Mouse (Mus musculus): ENCODE data around the gene Gm28051. TPM values are rescaled to one million over a fixed set of nuclear protein-coding genes. Genes with fewer than 3 reads are reported as not detected.
A peak's percentile ranks its signal among the peaks of the same experiment; 100 is the strongest.

The Gm28051 gene
- total RNA-seq, 2 experiments from 2014 or later = not detected

DNA sequence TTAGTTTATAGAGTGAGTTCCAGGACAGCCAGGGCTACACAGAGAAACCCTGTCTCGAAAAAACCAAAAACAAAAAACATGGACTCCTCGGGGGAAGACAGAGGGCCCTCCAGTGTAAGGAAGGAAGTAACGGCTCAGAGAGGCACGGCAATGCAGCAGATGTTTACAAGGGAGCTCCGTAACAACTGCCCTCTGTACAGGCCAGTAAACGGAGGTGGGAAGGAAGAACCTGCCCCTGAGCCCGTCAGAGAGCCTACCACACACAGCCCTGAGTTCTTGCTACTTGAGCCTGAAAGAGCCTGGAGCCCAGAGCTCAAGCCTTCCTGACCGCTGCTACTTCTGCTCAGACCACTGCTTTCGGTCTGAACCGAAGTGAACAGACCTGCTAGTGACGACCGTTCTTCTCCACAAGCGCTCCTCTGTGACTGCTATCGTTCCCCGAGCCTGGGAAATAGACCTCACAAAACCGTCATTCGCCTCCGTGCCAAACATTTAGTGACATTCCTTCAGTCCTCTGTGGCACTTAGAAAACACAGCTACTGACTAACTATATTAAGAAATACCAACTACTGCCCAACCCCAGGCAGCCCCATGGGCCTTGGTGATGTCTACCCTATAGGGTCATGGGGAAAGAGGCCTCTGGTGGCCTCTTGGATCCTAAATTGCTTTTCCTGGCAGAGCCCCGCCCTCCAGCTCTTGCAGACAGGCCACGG, 44.3 kb downstream of the Gm28051 start:
- no peak for DNase-seq
- intact Hi-C loops (cut with DNase I) = no loop called here

- intact Hi-C loops (cut with DNase I) = no loop called here
- DNase-seq = no peak
Measured at GRCm38 (mm10) chr12:102710851-102711375, 46.7 kb downstream of the Gm28051 start.

DNA sequence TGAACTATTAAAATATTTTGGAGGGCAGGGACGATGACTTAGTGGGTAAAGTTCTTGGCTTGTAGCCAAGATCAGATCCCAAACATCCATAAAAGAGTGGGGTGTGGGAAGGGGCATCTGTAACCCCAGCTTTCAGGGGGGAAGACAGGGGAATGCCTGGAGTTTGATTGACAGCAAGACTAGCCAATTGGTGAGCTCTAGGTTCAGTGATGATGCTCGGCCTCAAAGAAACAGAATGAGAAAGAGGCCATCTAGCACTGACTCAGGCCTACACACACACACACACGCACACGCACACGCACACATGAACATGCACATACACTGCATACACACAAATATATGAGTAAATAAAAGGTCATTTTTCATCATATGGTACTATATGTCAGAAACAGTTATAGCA, 47.7 kb downstream of the Gm28051 start:
- intact Hi-C loops (cut with DNase I) = loop anchor here (5.0 kb wide), 1 partner anchor 188 kb away; no protein-coding TSS in a partner anchor
- DNase-seq = no peak

DNA sequence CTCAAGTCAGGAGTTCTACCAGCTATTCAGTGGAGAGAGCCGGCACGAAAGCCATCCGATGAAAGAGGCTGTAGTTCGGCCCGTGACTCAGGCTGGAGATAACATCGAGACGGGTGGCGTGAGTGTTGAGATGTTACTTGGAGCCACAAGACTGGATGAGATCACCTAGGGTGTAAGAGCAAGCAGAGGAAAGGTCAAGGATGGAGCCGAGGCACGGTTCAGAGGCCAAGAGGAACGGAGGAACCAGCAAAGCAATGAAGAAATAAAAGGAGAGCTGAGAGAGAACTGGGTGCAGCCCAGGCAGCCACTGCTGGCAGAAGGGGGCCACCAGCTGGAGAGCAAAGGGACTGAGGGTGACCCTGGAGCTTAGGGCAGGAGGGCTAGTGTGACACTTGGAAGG, 49.3 kb downstream of the Gm28051 start:
- no peak for DNase-seq
- intact Hi-C loops (cut with DNase I) = loop anchor here (1.0 to 5.0 kb wide), 2 partner anchors 129 to 186 kb away; no protein-coding TSS in a partner anchor

DNA sequence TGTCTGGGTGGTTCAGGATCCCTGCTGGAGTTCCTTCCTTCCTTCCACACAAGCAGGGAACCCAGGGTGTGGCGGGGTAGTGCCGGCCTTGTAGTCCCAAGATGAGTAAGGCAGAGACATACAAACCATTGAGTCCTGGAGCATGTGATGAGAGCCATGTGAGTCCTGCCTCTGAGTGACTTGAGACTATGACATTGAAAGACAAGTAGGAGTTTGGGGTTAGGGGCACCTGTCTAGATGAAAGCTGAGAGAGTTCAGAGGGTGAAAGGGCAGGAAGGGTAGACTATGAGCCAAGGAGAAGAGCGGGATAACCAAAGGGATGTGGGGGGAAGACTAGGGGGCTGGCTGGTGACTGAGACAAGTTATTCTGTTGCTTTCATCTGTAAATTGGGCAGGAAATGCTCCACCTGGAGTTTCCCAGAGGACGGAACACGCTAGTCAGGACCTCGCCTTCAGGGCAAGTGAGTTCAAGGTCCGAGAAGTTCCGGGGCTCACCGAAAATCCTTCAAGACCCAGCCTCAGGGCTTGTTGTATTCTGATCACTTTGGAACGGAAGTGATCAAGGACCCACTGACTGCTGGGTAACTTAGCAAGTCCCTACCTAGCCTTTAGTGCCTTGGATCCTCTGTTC, 50.6 kb downstream of the Gm28051 start:
- intact Hi-C loops (cut with DNase I) = loop anchor here (5.0 kb wide), 1 partner anchor 185 kb away; no protein-coding TSS in a partner anchor
- DNase-seq = no peak

DNA sequence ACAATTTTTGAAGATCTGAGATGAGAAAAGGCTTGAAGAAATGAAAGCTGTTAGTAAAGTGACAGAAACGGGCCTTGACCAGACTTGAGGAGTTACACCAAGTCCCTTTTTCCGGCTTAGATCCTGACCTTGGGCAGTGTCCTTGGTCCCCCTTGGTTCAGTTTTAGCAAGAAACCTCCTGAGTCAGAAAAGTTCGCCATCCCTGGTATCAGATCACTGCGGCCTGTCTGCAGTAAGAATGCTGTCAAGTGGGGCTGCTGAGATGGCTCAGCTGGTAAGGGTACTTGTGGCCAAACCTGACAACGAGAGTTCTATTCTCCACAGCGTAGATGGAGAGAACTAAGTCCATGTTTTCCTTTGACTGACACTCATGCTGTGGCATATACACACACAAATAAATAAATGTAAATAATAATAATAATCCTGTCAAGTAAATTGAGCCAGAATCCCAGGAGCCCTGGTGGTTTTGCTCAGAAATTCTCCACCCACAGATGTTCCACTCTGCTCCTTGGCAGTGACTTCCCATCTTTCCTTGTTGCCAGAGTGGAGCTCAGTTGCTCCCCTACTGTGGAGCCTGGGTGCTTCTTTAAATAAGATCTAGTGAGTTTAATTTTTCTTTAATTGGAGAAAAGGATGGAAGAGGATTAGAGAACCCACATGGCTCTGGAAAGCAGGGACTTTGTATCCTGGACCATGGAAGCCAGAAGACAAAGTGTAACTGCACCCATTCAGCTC, 51.5 kb downstream of the Gm28051 start:
- intact Hi-C loops (cut with DNase I) = loop anchor here (5.0 kb wide), 1 partner anchor 184 kb away; no protein-coding TSS in a partner anchor
- DNase-seq = no peak

GRCm38 (mm10) chr12:102705216-102705871, 52.2 kb downstream of the Gm28051 start:
- peak; percentile 89 to 90 for DNase-seq
- intact Hi-C loops (cut with DNase I) = loop anchor here (5.0 kb wide), 1 partner anchor 183 kb away; no protein-coding TSS in a partner anchor

DNA sequence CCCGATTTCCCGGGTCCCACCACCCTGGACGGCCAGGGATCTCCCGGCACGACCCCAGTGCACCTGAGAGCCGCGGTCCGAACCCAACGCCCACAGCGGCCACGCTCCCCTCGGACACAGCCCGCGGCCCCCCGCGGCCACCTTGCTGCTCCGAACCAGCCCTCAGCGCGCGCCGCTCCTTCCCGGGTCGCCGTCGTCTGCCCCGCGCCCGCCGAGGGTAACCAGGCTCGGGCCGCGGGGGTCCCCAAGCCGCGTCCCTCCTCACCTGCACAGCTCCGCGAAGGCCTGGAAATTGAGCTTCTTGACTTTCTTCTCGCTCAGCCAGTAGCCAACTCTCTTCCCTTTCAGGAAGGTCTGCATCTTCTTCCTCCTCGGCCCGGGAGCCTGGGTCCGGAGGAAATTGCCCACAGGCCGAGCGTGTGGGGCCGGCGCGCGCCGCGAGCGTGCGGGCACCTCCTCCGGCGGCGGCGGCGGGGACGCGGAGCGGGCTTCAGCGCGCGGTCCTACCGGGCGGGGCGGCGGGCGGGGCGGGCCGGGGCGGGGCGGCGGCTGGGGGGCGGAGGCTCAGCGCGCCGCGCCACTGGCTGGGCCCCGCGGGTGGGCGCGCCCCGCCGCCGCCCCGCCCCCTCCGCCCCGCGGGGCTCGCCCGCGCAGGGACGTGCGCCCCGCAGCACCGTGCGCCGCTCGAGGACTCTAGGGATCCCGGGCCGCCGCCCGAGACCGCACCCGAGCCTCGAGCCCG, 52.9 kb downstream of the Gm28051 start, which contains the start of gene Itpk1:
TSS of gene Itpk1 (minus strand) at position 474 of the 742 bp plus-strand sequence.
- intact Hi-C loops (cut with DNase I) = loop anchor here (5.0 kb wide), 1 partner anchor 182 kb away; no protein-coding TSS in a partner anchor
- peak; percentile 59 to 69 for DNase-seq

DNA sequence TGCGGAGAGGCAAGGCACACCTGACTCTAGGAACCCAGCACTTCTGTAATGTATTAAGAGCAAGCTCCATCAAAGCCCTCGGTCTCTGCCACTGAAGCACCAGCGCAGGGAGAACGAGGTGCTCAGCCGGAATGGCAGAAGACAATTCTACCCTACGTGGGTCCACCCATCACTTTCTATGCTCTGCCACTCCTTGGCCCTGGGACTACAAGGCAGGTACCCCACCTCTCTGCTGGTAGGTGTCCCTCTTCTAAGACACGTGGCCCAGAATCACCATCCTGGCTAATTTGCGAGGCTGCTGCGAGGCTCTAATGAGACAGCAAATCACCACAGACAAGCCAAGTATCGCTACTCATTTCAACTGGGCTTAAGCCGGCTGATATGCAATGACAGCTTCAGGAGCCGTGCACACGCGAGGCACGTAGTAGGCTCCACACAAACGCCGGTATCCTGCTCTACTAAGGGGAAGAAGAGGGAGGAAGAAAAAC, 53.6 kb downstream of the Gm28051 start:
- intact Hi-C loops (cut with DNase I) = no loop called here
- DNase-seq = no peak

DNA sequence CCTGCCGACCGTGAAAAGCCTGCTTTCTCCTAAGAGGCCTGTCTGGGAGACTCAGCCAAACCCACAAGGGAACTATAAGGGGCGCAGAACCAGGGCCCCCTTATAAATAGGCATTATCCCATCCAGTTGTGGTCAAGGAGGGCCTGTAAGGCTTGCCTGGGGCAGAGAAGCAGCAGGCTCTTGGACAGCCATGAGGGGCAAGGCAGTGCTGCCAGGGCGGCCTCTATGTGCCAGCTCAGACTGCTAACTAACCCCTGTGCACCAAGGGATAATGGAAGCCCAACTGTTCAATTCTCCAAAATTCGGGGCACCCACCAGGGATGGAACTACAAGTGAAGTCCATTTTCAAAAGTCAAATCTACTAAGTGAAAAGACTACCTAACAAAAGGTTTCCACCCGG, 54.1 kb downstream of the Gm28051 start:
- DNase-seq = no peak
- intact Hi-C loops (cut with DNase I) = no loop called here

- intact Hi-C loops (cut with DNase I) = no loop called here
- DNase-seq = no peak
Measured at GRCm38 (mm10) chr12:102703111-102703412, 54.5 kb downstream of the Gm28051 start.

DNA sequence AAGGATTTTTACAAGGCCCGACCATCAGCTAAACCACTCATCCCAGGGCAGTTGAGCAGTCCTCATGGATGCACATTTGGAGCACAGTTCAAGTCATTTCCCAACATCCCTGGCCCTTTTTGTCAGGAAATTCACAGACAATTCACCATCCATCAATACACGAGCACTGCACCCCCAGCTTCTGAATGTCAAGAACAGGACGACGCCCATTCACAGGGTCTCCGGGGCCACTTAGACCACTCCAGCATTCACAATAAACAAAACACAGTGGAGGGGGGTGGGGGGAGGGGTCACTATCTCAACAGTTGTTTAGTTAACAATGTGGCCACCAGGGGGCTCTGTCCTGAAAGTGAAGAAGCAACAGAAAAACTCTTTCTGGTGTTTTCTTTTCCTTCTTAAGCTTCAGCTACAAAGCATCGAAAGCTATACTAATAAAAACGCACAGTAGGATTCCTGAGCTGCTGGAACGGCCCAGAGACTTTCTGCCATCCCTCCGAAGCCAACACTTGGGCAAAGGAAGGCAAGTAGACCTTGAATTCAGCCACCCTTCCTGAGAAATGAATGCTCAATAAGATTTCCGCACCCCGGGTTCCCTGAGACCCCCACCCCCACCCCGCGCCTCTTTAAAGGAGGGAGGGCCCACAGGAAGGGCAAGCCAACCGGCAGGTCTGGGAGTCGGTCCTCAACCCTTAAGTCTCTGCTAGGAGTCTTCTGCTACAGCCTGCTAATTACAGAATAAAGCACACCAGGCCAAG, 55.0 kb downstream of the Gm28051 start:
- DNase-seq = peak; percentile 77 to 84
- intact Hi-C loops (cut with DNase I) = no loop called here

- intact Hi-C loops (cut with DNase I) = no loop called here
Measured at GRCm38 (mm10) chr12:102701691-102702207, 55.8 kb downstream of the Gm28051 start.

DNA sequence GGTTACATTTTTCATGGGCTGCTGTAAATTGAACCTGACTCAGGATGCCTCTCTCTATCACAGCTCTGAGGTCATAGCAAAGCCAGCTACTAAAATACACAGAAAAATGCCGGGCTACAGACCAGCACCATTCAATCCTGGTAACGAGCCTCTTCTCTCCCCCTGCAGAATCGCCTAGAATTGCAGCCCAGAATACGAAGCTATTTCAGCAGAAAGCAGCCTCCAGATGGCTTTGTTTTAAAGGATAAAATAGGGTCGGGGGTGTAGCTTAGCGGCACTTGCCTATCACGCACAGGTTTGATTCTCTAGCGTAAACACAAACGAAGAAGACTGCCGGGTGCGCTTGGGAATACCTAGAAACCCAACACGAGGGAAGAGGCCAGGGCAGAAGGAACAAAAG, 57.1 kb downstream of the Gm28051 start:
- no peak for DNase-seq

More at GRCm38 (mm10) chr12:102701691-102702207, 55.8 kb downstream of the Gm28051 start:
- DNase-seq = no peak

DNA sequence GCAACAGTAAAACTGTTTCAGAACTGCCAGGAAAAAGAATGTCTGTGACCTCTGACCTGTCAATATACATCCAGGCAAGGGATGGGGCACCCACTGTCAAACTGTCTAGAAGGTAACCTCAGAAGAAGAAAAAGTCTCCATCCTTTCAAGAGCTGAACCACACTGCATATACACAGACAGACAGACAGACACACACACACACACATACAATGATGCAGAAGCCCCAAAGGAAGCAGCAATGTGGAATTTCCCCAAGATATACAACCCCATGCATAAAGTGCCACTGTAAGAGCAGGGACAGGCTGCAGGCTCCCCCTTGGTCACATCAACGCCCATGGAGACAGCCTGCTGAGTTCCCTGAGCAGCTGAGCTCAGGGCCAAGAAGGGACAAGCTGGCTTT, 58.4 kb downstream of the Gm28051 start:
- intact Hi-C loops (cut with DNase I) = no loop called here
- no peak for DNase-seq

More for the DNA sequence above, 57.1 kb downstream of the Gm28051 start:
- intact Hi-C loops (cut with DNase I) = no loop called here

DNA sequence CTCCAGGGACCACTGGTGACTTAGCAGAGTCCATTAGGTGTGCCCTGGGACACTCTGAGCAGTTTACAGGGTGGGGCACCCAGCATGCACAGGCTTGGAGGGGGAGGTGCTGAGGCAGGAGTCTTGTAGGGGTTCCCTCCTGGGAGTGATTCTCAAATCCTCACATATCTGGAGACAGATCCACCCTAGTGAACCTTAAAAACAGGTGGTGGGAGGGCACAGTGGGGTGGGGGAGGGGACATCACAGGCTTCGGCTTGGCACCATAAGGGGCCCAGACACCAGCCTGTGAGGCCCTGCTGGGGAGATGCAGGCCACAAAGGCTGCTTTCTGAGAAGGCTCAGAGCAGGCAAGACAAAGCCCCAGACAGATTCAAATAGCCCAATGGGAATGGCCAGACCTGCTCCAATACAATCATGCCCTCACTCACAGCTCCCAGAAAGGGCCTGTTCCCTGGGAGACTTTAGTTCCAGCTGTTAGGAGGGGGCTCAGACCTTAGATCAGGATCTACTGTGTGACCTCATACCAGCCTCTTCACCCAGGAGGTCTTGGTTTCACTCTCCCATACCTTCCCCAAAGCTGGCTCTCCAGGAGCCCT, 59.4 kb downstream of the Gm28051 start:
- intact Hi-C loops (cut with DNase I) = no loop called here
- DNase-seq = no peak

GRCm38 (mm10) chr12:102697381-102697780, 60.2 kb downstream of the Gm28051 start:
- DNase-seq = no peak
- intact Hi-C loops (cut with DNase I) = no loop called here

DNA sequence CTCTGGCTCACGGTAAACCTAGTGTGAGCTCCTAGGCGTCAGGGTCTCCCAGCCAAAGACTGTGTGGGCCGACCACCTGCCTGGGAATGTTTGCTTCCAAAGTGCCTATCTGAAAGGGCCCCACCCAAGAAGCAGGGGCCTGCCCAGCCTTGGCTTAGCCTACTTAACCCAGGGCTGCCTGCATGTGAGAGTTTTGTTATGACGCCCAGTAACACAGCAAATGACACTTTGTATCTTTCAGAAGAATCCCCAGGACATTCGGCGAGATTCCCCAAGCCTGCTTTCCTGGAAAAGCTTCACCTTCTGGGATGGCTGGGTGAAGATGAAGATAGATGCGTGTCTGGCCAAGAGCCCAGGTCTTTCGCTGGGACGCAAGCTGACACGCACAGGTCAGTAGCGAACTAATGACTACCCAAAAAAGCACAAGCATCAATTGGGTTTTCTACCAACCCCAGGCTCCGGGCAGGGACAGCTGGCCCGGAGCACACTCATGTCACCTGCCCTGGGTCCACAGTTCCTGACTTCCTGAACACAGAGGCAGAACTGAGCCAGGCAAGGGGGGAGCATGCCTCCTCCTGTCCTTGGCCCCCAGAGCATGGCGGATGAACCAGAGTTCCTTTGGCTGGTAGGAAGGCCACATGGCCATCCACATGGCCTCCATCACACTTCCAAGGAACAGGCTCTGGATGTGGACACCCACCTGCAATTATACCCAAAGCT, 60.8 kb downstream of the Gm28051 start:
- intact Hi-C loops (cut with DNase I) = no loop called here

More for the DNA sequence above, 60.8 kb downstream of the Gm28051 start:
- no peak for DNase-seq

Measured in heart, postnatal 36 days (tissue).